Mouse (Mus musculus) gastrocnemius, postnatal 14 days (tissue): Measurements from ENCODE around the gene Gm3415. TPM values are rescaled to one million over a fixed set of nuclear protein-coding genes. Genes with fewer than 3 reads are reported as not detected.
"Not testable (repeated sequence)": the region's sequence is repeated elsewhere in the genome, so short reads cannot be mapped to it uniquely, and the experiment has no call there.

Experiments
- DNase-seq: peaks from one replicate; pipeline ENCODE4 v3.0.0; 2021; ENCODE audit warnings: mixed read lengths
- intact Hi-C: fragments of 180-260 bp; cut with DNase I; formaldehyde crosslinking; loops from one replicate; pipeline ENCODE4 v1.15.1; 2025; ENCODE audit warnings: low total_unique reads
- total RNA-seq, 2 experiments: library from RNA; stranded (reverse); gene quantifications; 2 replicates each; pipeline ENCODE4 v1.2.3; 2021

Gene Gm3415
- total RNA-seq, 2 experiments from 2014 or later, result not detected

DNA sequence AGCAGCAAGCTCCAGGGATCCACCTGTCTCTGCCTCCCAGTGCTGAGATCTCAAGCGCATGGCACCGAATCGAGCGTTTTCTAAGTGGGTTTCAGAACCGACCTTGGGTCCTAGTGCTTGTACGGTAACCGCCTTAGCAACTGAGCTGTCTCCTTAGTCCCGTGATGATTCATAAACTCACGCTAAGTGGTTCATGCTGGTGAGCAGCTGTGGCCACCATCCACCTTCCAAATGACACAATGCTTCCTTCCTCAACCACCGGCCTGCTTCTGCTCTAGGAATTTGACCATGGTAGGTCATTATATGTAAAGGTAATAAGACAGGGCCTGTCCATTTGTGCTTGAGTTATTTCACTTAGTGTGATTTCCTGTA lies 41.6 kb downstream of the Gm3415 start:
- intact Hi-C loops, result no loop called here
- no peak for DNase-seq

DNA sequence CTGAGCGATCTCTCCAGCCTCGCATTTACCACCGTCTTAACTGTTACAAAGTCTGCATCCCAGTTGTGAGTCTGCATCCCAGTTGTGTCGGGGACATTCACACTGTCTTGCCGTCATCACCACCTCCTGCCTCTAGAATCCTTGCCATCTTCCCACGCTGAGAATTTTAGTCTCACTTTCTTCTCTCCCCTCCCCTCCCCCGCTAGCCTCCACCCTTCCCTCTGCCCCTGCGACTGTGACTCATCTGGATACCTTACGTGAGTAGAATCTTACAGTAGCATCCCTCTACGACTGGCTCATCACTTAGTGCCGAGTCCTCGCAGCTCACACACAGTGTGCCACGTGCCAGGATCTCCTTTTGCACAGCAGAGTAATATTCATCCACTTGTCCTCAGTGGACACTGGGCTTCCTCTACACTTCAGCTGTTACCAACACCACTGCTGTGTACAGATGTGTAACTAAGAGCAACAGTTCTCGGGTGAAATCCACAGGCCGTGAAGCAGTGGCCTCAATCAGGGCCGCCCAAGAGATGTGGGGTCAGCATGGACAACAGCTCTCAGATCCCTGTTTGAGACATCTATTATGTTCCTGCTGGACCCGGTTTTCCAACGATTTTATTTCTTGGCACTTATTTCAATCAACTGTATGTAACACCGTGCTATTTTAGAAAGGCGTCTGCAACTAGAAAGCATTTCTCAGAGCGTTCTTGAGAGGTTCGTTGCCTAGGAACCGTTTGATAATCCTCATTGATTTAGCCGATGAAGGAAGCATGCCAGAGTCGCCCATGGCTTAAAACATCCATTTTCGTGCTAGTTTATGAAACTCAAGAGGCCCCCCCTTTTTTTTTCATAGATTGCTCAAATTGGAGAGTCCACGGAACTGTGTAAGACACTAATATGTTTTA lies 42.5 kb downstream of the Gm3415 start:
- intact Hi-C loops, result no loop called here
- DNase-seq, result no peak

DNA sequence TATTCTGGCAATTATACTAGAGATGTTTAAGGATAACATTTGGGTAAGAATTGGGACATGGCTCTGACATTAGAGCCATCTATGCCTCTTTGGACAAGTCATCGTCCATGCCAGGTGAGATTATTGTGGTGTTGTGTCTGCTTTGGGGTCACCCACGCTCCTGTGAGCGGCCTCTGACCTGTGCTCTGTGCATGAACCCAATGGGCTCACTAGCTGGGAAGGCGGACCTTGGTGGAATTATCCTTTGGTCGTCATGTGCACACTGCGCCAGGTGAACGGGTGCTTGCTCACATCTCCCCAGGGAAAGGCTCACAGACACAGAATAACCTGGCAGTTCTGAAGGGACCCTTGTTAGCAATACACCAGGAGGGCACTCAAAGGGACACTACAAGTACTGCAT lies 43.3 kb downstream of the Gm3415 start:
- intact Hi-C loops, DNase-seq: not testable (repeated sequence)

DNA sequence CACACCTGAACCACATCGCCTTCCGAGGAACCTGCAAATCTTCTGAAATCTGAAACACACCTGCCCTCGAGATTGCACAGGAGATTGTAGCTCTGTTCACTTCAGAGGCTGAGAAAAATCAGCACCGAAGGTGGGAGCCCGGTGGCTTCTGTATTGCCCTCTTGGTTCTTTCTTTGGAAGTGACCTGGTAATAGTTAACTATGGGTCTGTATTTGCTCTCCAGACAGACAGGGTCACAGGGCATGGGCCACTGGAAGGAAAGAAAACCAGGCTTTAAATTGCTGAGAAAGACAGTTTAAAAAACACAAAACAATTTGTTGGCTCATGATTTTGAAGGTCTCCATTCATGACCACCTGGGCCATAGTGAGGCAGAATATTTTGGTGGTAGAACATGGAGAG lies 44.0 kb downstream of the Gm3415 start:
- no peak for DNase-seq
- intact Hi-C loops, result no loop called here

DNA sequence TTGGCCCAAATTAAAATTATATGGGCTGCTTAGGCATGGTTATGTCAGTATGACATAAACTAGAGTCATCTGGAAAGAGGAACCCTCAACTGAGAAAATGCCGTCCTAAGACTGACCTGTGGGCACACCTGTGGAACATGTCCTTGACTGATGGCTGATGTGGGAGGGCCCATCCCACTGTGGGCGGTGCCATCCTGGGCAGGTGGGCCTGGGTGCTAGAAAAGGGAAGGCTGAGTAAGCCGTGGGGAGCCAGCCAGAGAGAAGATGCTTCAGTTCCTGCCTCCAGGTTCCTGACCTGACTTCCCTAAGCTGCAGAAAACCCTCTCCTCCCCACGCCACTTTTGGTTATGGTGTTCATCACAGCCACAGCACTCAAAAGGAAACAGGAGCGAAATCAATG lies 50.3 kb downstream of the Gm3415 start:
- no peak for DNase-seq
- intact Hi-C loops, result no loop called here

DNA sequence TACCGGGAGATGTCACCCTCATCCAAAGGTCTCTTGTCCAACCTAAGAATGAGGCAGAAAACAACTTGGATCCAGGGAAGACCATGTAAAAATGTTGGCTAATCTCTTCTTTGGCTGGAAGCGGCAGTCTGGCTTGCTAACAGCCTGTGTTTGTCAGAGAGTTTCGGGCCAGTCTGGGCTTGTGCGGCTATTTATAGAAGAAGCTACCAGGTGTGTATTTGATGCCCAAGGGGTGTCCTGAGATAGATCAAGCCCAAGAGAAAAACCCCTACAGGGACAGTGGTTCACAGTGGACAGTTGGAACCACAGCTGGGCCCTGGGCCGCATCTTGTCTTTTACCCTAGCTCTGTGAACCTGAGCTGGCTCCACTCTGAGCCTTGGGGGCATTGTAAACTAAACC lies 51.0 kb downstream of the Gm3415 start:
- intact Hi-C loops, result no loop called here
- DNase-seq, result no peak

DNA sequence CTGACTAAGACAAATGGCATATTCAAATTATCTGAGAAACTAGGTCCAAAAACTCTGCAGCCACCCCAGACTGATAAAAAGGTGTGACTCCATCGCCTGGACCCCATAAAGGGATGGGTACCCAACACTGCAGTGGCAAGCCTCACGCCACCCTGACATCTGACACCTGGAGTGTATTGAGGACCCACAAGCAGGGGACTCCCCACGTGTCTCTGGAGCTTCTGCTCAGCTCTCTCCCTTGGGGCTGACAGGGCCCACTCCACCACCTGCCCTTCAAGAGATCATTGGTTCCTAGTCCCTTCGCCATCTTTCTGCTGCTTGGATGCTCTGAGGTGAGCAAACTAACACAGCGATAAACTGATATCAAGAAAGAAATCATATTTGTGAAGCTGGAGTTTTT lies 51.9 kb downstream of the Gm3415 start:
- intact Hi-C loops, result no loop called here
- DNase-seq, result no peak

Other genes with a start within 250 kb of the Gm3415 start
- gene Wasf3, start 171.2 kb upstream of the Gm3415 start, total RNA-seq, result 1 to 10 TPM; 1.2 TPM
- gene Gm6408, start 74.2 kb upstream of the Gm3415 start, total RNA-seq, result not detected
- not detected for gene Gm6370, start 64.8 kb upstream of the Gm3415 start, total RNA-seq
- not detected for gene 4930449I24Rik, start 53.7 kb upstream of the Gm3415 start, total RNA-seq
- gene Gm3402, start 42.0 kb upstream of the Gm3415 start, total RNA-seq, result not detected
- gene Gm3404, start 30.3 kb upstream of the Gm3415 start, total RNA-seq, result not detected
- not detected for gene Gm3409, start 18.5 kb upstream of the Gm3415 start, total RNA-seq
- not detected for gene Gpr12, start 29.1 kb downstream of the Gm3415 start, total RNA-seq
- gene Usp12, start 238.9 kb downstream of the Gm3415 start, total RNA-seq, result 10 to 100 TPM; 13.8 to 15.7 TPM